Mouse (Mus musculus) midbrain, embryonic 16.5 days (tissue): ENCODE measurements around the gene Inhbc. TPM values are rescaled to one million over a fixed set of nuclear protein-coding genes. Genes with fewer than 3 reads are reported as not detected.

Experiments used
- ATAC-seq: fragments of 200-750 bp; cut with Nextera tagmentation; 2 replicates; pipeline ENCODE4 v1.8.0; 2017; ENCODE audit warnings: moderate TSS enrichment
- H3K27ac ChIP-seq: fragments of 300-500 bp; sonication (generic); 2 replicates; pipeline ENCODE4 v1.5.1; 2014; ENCODE audit warnings: mild to moderate bottlenecking, low read length, mixed read lengths
- H3K27me3 ChIP-seq: fragments of 300-500 bp; sonication (generic); 2 replicates; pipeline ENCODE4 v1.6.1; 2014; ENCODE audit warnings: low read depth, low read length, mixed read lengths; ENCODE audit not compliant: control insufficient read depth, insufficient read depth
- H3K36me3 ChIP-seq: fragments of 300-500 bp; sonication (generic); 2 replicates; pipeline ENCODE4 v1.6.1; 2014; ENCODE audit warnings: mild to moderate bottlenecking, low read length, moderate library complexity, mixed read lengths; ENCODE audit not compliant: control insufficient read depth, insufficient read depth
- H3K4me1 ChIP-seq: fragments of 300-500 bp; sonication (generic); 2 replicates; pipeline ENCODE4 v1.6.1; 2014; ENCODE audit warnings: mild to moderate bottlenecking, low read length, mixed read lengths; ENCODE audit not compliant: control insufficient read depth, insufficient read depth
- H3K4me2 ChIP-seq: fragments of 300-500 bp; sonication (generic); 2 replicates; pipeline ENCODE4 v1.6.1; 2014; ENCODE audit warnings: mild to moderate bottlenecking, low read length, mixed read lengths
- H3K4me3 ChIP-seq: fragments of 300-500 bp; sonication (generic); 2 replicates; pipeline ENCODE4 v1.5.1; 2014; ENCODE audit warnings: low read depth, mild to moderate bottlenecking, low read length, moderate library complexity, mixed read lengths
- H3K9ac ChIP-seq: fragments of 300-500 bp; sonication (generic); 2 replicates; pipeline ENCODE4 v1.6.1; 2014; ENCODE audit warnings: low read depth, low read length, mixed read lengths
- H3K9me3 ChIP-seq: fragments of 300-500 bp; sonication (generic); replicated peaks from 2 replicates; pipeline ENCODE4 v1.6.1; 2014; ENCODE audit warnings: mild to moderate bottlenecking, low read length, mixed read lengths; ENCODE audit not compliant: control insufficient read depth, poor library complexity, severe bottlenecking
- WGBS: fragments of 180-500 bp; shearing (Covaris S2); extraction: QIAGEN DNeasy Blood & Tissue Kit; methylation state at CpG from one replicate; pipeline ENCODE4 v1.1.7; 2014; 5-methylcytosine and 5-hydroxymethylcytosine counted together
- polyA plus RNA-seq: library from polyadenylated mRNA; unstranded; fragments of >200 nt; fragmentation: Nextera tagmentation; extraction: Ambion mirVana; gene quantifications from 2 replicates; pipeline ENCODE4 v1.2.1, GENCODE M21; 2015

The Inhbc gene
- polyA plus RNA-seq, 1 experiment from 2014 or later: not detected

DNA sequence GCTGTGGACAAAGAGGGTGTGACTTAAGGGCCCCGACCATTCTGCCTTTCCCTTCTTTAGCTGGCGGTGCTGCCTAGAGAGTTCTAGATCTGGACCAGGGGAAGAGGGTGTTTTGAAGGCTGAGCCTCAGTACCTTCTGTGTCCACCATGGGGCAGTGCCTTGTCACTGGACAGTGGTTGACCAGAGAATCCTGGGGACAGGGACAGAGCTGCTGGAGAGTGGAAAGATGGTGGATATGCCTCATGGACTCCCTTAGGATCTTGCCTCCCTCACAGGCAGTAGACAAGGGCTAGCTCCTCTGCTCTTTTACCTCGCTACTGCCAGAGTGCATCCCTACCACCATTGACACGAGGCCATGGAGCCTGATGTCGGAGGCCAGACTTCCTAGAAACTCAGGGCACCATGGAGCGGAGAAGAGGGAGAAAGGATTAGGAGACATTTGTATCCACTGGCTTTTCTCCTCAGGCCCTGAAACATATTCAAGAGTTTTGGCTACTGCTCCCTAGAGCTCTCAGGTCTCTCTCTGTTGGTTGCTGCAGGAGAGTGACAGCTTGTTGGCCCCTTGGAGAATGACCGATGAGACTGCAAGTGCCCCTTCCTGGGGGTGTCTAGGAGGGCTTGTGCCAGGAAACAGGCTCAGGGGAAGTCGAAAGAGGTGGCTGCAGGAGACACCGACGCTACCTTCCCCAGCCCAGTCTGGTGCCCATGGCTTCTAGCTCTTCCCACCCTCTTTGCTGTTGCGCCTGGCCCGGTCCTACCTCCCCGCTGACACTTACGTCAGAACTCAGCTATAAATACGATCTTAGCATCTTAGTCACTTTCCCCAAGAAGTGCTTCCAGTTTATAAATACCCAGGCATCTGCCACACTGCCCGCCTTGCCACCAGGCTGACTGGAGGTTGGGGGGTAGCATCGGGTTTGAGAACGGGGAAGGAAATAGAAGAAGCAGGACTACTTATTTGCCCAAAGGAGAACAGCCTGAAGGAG lies 16.0 kb downstream of the Inhbc start, which contains the start of gene Inhbe:
Gene Inhbe, minus strand, starts transcription at position 503 of the 987 bp plus-strand sequence.
- H3K9ac ChIP-seq: no peak within 1 kb of the TSS
- no peak within 1 kb of the TSS for H3K27ac ChIP-seq
- H3K4me1 ChIP-seq: 0 out of 2 replicates have a peak, but pooled peaks cover 3% of the 10 kb centered on the region
- no peak within 1 kb of the TSS for H3K4me2 ChIP-seq
- H3K36me3 ChIP-seq: no peaks in the 10 kb centered on the region
- WGBS: 88% methylated on average over 18 of the region's 18 CpGs
- no peaks in the 10 kb centered on the region for H3K27me3 ChIP-seq
- no peak within 1 kb of the TSS for H3K4me3 ChIP-seq
- H3K9me3 ChIP-seq: no peaks in the 10 kb centered on the region
- no peak for ATAC-seq

DNA sequence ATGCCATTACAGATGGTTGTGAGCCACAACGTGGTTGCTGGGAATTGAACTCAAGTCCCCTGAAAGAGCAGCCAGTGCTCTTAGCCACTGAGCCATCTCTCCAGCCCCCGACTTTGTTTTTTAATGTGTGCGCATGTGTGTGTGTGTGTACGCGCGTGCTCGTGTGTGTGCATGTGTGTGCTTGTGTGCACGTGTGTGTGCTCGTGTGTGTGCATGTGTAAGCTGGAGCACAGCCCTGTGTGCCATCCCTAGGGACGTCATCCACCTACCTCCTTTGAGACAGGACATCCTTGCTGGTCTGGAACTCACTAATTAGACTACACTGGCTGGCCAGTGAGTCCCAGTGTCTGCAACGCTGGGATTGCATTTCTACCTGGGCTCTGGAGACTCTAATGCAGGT lies 17.5 kb downstream of the Inhbc start:
- H3K9ac ChIP-seq: no peak overlapping the region
- no peaks in the 10 kb centered on the region for H3K27me3 ChIP-seq
- no peak overlapping the region for H3K4me2 ChIP-seq
- no peaks in the 10 kb centered on the region for H3K36me3 ChIP-seq
- no peak overlapping the region for H3K27ac ChIP-seq
- H3K9me3 ChIP-seq: no peaks in the 10 kb centered on the region
- 0 out of 2 replicates have a peak, but pooled peaks cover 3% of the 10 kb centered on the region for H3K4me1 ChIP-seq
- no peak for ATAC-seq
- no peak overlapping the region for H3K4me3 ChIP-seq
- 90% methylated on average over 11 of the region's 11 CpGs for WGBS

DNA sequence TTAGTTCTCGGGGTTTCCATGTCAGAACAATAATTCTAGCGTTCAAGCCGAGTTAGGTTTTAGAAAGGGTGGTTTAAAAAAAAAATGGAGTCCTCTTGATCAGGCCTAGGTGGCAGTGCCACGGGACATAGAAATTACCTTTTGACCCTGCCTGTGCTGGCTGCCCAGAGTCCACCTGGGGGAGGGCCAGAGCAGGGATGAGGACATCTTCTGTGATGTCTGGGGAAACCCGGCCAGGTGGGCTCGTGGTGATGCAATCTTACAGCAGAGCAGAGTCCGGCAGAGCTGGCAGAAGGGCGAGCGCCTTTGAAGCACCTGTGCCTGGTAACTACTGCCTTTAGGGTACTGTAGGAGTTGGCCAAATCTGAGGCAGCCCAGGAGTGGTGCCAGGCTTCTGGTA lies 18.0 kb downstream of the Inhbc start:
- Histone ChIP-seq H3K27ac (no peak overlapping the region), H3K9ac (no peak overlapping the region), H3K9me3 (no peaks in the 10 kb centered on the region), H3K4me2 (no peak overlapping the region), H3K4me1 (0 out of 2 replicates have a peak, but pooled peaks cover 3% of the 10 kb centered on the region), H3K36me3 (no peaks in the 10 kb centered on the region), H3K27me3 (no peaks in the 10 kb centered on the region), H3K4me3 (no peak overlapping the region)
- no peak for ATAC-seq
- WGBS: 88% methylated on average over 9 of the region's 9 CpGs

DNA sequence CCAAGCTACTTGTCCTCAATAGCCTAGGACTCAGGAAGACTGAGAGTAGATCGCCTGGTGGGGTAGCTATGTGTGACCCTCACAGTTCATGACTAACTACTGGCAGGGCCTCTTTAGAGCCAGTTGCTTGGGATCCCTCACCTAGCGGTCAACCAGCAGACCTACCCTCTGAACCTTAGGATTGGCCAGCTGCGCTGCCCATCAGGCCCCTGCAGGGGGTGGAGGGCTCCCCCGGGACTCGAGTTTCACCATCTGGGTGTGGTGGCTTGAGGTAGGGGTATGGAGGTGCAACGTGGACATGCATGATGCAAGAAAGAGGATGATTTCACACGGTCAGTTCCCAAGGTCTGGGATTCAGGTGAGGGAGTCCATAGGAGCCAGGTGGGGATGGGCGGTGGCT lies 18.5 kb downstream of the Inhbc start:
- H3K4me1 ChIP-seq: 0 out of 2 replicates have a peak, but pooled peaks cover 3% of the 10 kb centered on the region
- 74% methylated on average over 8 of the region's 8 CpGs for WGBS
- no peaks in the 10 kb centered on the region for H3K9me3 ChIP-seq
- no peaks in the 10 kb centered on the region for H3K36me3 ChIP-seq
- H3K27ac ChIP-seq: no peak overlapping the region
- H3K4me2 ChIP-seq: no peak overlapping the region
- ATAC-seq: no peak
- H3K9ac ChIP-seq: no peak overlapping the region
- no peaks in the 10 kb centered on the region for H3K27me3 ChIP-seq
- no peak overlapping the region for H3K4me3 ChIP-seq

DNA sequence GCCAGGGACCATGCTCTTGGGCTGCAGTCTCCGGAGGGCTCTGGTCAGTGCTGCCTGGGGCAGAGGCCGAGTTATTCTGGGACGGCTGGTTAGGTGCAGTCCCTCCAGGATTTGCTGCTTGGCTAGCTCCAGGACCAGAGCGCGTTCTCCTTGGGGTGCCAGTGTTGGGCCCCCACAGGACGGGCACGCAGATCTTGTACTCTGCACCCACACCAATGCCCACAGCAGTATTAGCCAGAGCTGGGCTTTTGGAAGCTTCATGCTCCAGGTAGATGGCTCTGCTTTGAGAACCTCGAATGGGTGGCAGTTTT lies 19.0 kb downstream of the Inhbc start:
- no peak overlapping the region for H3K9ac ChIP-seq
- H3K4me2 ChIP-seq: no peak overlapping the region
- WGBS: 90% methylated on average over 8 of the region's 8 CpGs
- no peaks in the 10 kb centered on the region for H3K9me3 ChIP-seq
- H3K4me3 ChIP-seq: no peak overlapping the region
- H3K27ac ChIP-seq: no peak overlapping the region
- 0 out of 2 replicates have a peak, but pooled peaks have one; percentile 21 for ATAC-seq
- H3K27me3 ChIP-seq: no peaks in the 10 kb centered on the region
- H3K4me1 ChIP-seq: 0 out of 2 replicates have a peak, but pooled peaks cover 3% of the 10 kb centered on the region
- no peaks in the 10 kb centered on the region for H3K36me3 ChIP-seq

DNA sequence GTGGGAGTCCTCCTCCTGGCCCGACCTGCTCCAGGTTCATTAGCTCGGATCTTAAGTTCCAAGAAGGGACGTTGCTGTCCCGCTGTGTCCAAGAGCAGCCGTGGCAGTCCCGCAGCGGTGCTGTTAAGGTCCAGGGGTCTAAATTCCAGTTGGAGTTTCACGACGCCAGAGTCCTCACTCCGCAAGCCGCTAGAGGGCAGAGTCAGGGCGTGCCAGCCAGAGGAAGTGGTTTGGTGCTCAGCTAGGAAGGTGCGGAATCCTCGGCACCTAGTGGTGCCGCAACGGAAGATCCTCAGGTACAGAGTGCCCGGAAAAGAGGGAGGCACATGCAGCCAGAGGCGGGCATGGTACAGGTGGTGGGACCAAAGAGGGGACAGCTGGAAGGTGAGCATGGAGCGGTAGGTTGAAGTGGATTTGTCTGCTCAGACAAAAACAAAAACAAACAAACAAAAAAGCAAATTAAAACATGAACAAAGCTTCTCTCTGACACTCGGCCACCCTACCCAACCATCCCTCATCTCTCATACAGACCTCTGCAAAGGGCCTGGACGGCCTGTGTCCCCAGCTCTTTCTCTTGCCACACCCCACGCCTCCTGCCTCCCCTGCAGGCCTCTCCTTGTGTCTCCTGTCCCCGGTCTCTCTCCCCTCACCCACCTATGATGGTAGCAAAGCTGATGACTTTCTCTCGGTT lies 19.5 kb downstream of the Inhbc start:
- H3K4me3 ChIP-seq: peak overlapping the region; percentile 13
- H3K36me3 ChIP-seq: no peaks in the 10 kb centered on the region
- H3K9ac ChIP-seq: peak overlapping the region; percentile 39; the same call in 1 of the 2 replicates
- 11% methylated on average over 24 of the region's 24 CpGs for whole genome bisulfite sequencing
- 0 out of 2 replicates have a peak, but pooled peaks cover 3% of the 10 kb centered on the region for H3K4me1 ChIP-seq
- no peaks in the 10 kb centered on the region for H3K9me3 ChIP-seq
- H3K27me3 ChIP-seq: no peaks in the 10 kb centered on the region
- H3K27ac ChIP-seq: no peak overlapping the region
- H3K4me2 ChIP-seq: peak overlapping the region; percentile 41
- peak; percentile 64; the same call in 1 of the 2 replicates for ATAC-seq

DNA sequence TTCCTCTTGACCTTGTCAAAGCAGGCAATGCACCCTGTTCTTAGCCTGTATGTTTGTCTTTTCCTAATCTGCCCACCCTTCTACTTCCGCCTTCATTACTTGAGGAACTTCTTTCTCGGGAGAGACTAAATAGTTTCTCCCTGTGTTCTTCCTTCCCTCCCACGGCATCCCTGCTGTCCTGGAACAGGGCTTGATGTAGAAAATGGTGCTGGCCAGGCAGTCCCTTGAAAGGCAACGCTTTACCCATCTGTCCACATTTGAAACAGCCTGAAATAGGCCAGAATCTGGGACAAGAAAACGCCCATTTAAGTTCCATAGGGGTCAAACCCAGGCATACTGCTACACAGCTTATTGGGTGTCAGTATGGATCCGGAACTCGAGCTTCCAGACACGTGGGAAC lies 20.4 kb downstream of the Inhbc start:
- Histone ChIP-seq H3K27ac (no peak overlapping the region), H3K9ac (no peak overlapping the region), H3K36me3 (no peaks in the 10 kb centered on the region), H3K4me2 (no peak overlapping the region), H3K4me3 (no peak overlapping the region), H3K9me3 (no peaks in the 10 kb centered on the region), H3K4me1 (0 out of 2 replicates have a peak, but pooled peaks cover 3% of the 10 kb centered on the region), H3K27me3 (no peaks in the 10 kb centered on the region)
- ATAC-seq: no peak
- 79% methylated on average over 8 of the region's 8 CpGs for WGBS

DNA sequence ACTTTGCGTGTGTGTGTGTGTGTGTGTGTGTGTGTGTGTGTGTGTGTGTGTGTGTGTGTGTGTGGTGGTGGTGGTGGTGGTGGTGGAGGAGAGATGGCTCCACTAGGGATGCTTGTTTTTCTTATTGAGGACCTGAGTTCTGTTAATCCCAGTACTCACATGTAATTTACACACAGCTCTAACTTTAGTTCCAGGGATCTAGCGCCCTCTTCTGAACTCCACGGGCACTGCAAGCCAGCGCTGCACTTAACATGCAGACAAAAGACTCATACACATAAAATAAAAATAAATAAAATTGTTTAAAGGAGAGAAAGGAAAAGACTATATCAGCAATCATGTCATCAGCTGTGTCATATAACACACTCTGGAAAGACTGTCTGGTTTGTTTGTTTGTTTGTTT lies 21.3 kb downstream of the Inhbc start:
- 0 out of 2 replicates have a peak, but pooled peaks cover 3% of the 10 kb centered on the region for H3K4me1 ChIP-seq

DNA sequence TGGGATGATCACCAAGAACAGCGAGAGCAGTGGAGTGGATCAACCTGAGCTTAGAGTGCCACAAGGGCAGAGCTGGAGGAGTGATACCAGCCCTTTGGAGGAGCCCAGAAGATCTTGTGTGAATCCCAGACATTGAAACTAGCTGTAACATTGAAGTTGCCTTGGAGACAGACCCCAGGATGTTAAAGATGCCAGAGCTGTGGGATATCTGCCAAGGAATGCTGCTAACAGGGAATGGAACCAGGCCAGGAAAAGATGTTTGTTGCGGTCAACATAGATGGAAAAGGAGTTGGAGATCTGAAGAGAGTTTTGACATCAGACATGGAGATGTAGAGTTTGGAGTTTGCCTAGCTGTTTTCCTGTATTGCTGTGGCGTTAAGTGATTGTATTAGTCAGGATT lies 24.1 kb downstream of the Inhbc start:
- no peak overlapping the region for H3K9ac ChIP-seq
- H3K9me3 ChIP-seq: no peaks in the 10 kb centered on the region
- H3K36me3 ChIP-seq: no peaks in the 10 kb centered on the region
- H3K27me3 ChIP-seq: peaks cover 11% of the 10 kb centered on the region
- H3K4me1 ChIP-seq: peaks cover 14% of the 10 kb centered on the region
- ATAC-seq: no peak
- no peak overlapping the region for H3K27ac ChIP-seq
- 89% methylated on average over 3 of the region's 3 CpGs for WGBS
- no peak overlapping the region for H3K4me3 ChIP-seq
- no peak overlapping the region for H3K4me2 ChIP-seq

More for the DNA sequence above, 21.3 kb downstream of the Inhbc start:
- Histone ChIP-seq H3K4me3 (no peak overlapping the region), H3K36me3 (no peaks in the 10 kb centered on the region), H3K9me3 (no peaks in the 10 kb centered on the region), H3K9ac (no peak overlapping the region), H3K4me2 (no peak overlapping the region), H3K27me3 (no peaks in the 10 kb centered on the region), H3K27ac (no peak overlapping the region)
- no peak for ATAC-seq
- WGBS: 63% methylated on average over 4 of the region's 4 CpGs
